ENCODE assay signal across 8 mouse cellular contexts in genomic region chr1:165236321-165237298, GRCm38 (mm10). TPM values are rescaled to one million over a fixed set of nuclear protein-coding genes. Genes with fewer than 3 reads are reported as not detected.
DNase-seq lines count a peak whose midpoint lies in the region; ATAC-seq lines count a peak whose summit lies in the region.

Gene Tiprl, minus strand, starts transcription at chr1:165236996.

- peak within 1 kb of the TSS; percentile 91 for H3K4me2 ChIP-seq in lung, embryonic 16.5 days (ENCODE audit: low read depth, low read length)

- H3K9me3 ChIP-seq in lung, embryonic 16.5 days (ENCODE audit: control insufficient read depth, low read length), result no peaks in the 10 kb centered on the region

- peak within 1 kb of the TSS; percentile 96 for H3K4me3 ChIP-seq in lung, embryonic 16.5 days (ENCODE audit: low read length)

- WGBS in lung, embryonic 16.5 days, result under 1% methylated on average over 71 of the region's 76 CpGs

- peak; percentile 88 for DNase-seq in MEL-GATA-1-ER (ENCODE audit: extremely low read depth, low read depth)
- DNase-seq in cerebellum, adult 8-10 months, result peak; percentile 98
- peak; percentile 95 for DNase-seq in forelimb bud, embryonic 11.5 days (ENCODE audit: low read depth, low spot score)
- peak; percentile 92 for DNase-seq in layer of hippocampus, adult 9-10 months (ENCODE audit: low spot score)
- peak; percentile 93 for DNase-seq in ovary, postnatal 10 days (ENCODE audit: low spot score)
- DNase-seq in thymus, postnatal 10 days (ENCODE audit: low spot score in 2 of 2), result peak; percentile 94

- H3K36me3 ChIP-seq in lung, embryonic 16.5 days (ENCODE audit: control insufficient read depth, insufficient read depth, low read length), result no peaks in the 10 kb centered on the region

- H3K9ac ChIP-seq in lung, embryonic 16.5 days (ENCODE audit: low read length), result peak within 1 kb of the TSS; percentile 91

- H3K27me3 ChIP-seq in lung, embryonic 16.5 days (ENCODE audit: control insufficient read depth, insufficient read depth, low read depth, low read length), result no peaks in the 10 kb centered on the region

- peak within 1 kb of the TSS; percentile 92 for H3K27ac ChIP-seq in lung, embryonic 16.5 days (ENCODE audit: low read length)

- ATAC-seq in hematopoietic stem cell, adult 5-6 weeks (replicated peaks in 1 of 2; ENCODE audit: insufficient read depth in 1 of 2, low FRiP score in 2 of 2, low TSS enrichment in 1 of 2, low read depth in 1 of 2, poor library complexity in 2 of 2, severe bottlenecking in 2 of 2), result peak; percentile 97 to 99
- ATAC-seq in lung, embryonic 16.5 days (ENCODE audit: low read depth), result peak; percentile 100

- peaks cover 14% of the 10 kb centered on the region for H3K4me1 ChIP-seq in lung, embryonic 16.5 days (replicated peaks; ENCODE audit: control insufficient read depth, insufficient read depth, low read length)

RNA-seq across cellular contexts. Expression of gene Tiprl, which starts in this region (rescaled TPM):
- 66.9 and 76.5 TPM in 2 replicates for total RNA-seq in hematopoietic stem cell, adult 5-6 weeks (2017)
- polyA plus RNA-seq in lung, embryonic 16.5 days (2015; fragmentation: Nextera tagmentation; extraction: Ambion mirVana), result 97.4 and 100 TPM in 2 replicates

Comparison
In these comparisons a context has a peak if more than half of its experiments do, and no peak if none do; other contexts are left out.
1. Peak in every context shown above with its lines: DNase-seq, ATAC-seq, H3K4me3 ChIP-seq and H3K27ac ChIP-seq.